Mouse (Mus musculus): ENCODE results near the gene Tmem86a. TPM values are rescaled to one million over a fixed set of nuclear protein-coding genes. Genes with fewer than 3 reads are reported as not detected.

Tmem86a gene
- polyA plus RNA-seq, 1 experiment = 19.0 TPM

DNA sequence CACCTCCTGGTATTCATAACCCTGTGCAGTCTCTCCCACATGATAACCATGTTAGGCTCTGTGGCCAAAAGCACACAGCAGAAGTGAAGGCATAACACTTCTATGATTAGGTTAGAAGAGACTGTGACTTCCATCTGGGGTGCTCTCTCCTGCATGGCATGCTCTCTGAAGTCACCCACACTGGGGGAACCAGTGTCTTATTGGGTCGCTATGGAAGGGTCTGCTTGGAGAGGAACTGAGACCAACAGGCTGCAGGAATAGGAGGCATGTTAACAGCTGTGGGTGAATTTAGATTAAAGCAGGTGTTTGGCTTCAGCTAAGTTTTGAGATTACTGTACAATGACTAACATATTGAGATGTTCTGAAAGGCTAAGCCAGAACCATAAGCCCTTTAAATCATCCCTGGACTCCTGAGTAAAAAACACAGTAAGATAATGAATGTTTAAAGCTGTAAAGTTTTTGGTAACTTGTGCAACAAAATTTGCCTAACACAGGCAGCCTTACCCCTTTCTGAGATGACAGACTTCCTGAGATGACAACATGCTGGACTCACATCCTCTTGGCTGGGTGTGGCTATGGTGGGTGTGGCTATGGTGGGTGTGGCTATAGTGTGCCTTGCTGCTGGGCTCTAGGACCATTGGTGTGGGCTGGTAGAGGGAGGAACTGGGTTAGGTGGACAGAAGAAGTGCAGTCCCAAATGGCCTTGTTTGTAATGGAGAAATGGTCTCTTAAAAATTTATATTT, 53.4 kb downstream of the Tmem86a start:
- Histone ChIP-seq H3K27ac (ENCODE audit: insufficient read depth, low read length) (no peak overlapping the region), H3K4me1 (ENCODE audit: control insufficient read depth, insufficient read depth, low read length) (no peaks in the 10 kb centered on the region), H3K4me3 (replicated peaks; ENCODE audit: insufficient read depth, low read depth, low read length) (no peak overlapping the region), H3K27me3 (ENCODE audit: control insufficient read depth, insufficient read depth, low read length) (no peaks in the 10 kb centered on the region)
- WGBS = 78% methylated on average over 1 of the region's 1 CpGs
- TF ChIP-seq POLR2A (IDR thresholded peaks at IDR 0.05; ENCODE audit: borderline replicate concordance, insufficient read depth, low read length) = no peak
- TF ChIP-seq CTCF (IDR thresholded peaks at IDR 0.05; ENCODE audit: borderline replicate concordance, insufficient read depth, low read depth, low read length) = no peak
- DNase-seq = no peak

Other genes with a start within 250 kb of the Tmem86a start
- gene Ldha, start 209.1 kb upstream of the Tmem86a start, polyA plus RNA-seq (2012; rRNA removed) = 209 and 227 TPM in 2 replicates
- not detected in 2 replicates for gene Ldhc, start 189.4 kb upstream of the Tmem86a start, polyA plus RNA-seq (2012; rRNA removed)
- 80.5 and 87.8 TPM in 2 replicates for gene Tsg101, start 130.6 kb upstream of the Tmem86a start, polyA plus RNA-seq (2012; rRNA removed)
- 7.4 and 8.0 TPM in 2 replicates for gene Uevld, start 92.1 kb upstream of the Tmem86a start, polyA plus RNA-seq (2012; rRNA removed)
- not detected in 2 replicates for gene Gm9999, start 67.0 kb upstream of the Tmem86a start, polyA plus RNA-seq (2012; rRNA removed)
- gene Spty2d1, start 42.2 kb upstream of the Tmem86a start, polyA plus RNA-seq (2012; rRNA removed) = 11.2 and 11.3 TPM in 2 replicates
- 47.4 and 61.1 TPM in 2 replicates for gene Ptpn5, start 83.1 kb downstream of the Tmem86a start, polyA plus RNA-seq (2012; rRNA removed)
- not detected in 2 replicates for gene Mrgpra6, start 154.3 kb downstream of the Tmem86a start, polyA plus RNA-seq (2012; rRNA removed)
- not detected in 2 replicates for gene Mrgpra9, start 202.2 kb downstream of the Tmem86a start, polyA plus RNA-seq (2012; rRNA removed)